Mouse (Mus musculus) heart, postnatal 0 days (tissue): ENCODE data around the gene Mrpl55. TPM values are rescaled to one million over a fixed set of nuclear protein-coding genes. Genes with fewer than 3 reads are reported as not detected.

Experiments used
- ATAC-seq: fragments of 200-750 bp; cut with Nextera tagmentation; 2 replicates; pipeline ENCODE4 v1.8.0; 2017; ENCODE audit warnings: low read depth, moderate number of reproducible peaks, moderate library complexity; ENCODE audit not compliant: insufficient read depth
- DNase-seq: peaks from one replicate; pipeline ENCODE4 v3.0.0-alpha.2; 2016; ENCODE audit warnings: low spot score
- H3K27ac ChIP-seq: fragments of 300-500 bp; sonication (generic); 2 replicates; pipeline ENCODE4 v1.5.1; 2014; ENCODE audit warnings: low read depth, mild to moderate bottlenecking
- H3K27me3 ChIP-seq: fragments of 300-500 bp; sonication (generic); 2 replicates; pipeline ENCODE4 v1.6.1; 2014; ENCODE audit warnings: low read length, mixed read lengths; ENCODE audit not compliant: control insufficient read depth, insufficient read depth
- H3K36me3 ChIP-seq: fragments of 300-500 bp; sonication (generic); replicated peaks from 2 replicates; pipeline ENCODE4 v1.6.1; 2014; ENCODE audit warnings: low read length, mixed read lengths; ENCODE audit not compliant: control insufficient read depth, insufficient read depth
- H3K4me1 ChIP-seq: fragments of 300-500 bp; sonication (generic); 2 replicates; pipeline ENCODE4 v1.6.1; 2014; ENCODE audit warnings: antibody characterized with exemption; ENCODE audit not compliant: control insufficient read depth, insufficient read depth
- H3K4me2 ChIP-seq: fragments of 300-500 bp; sonication (generic); 2 replicates; pipeline ENCODE4 v1.6.1; 2014; ENCODE audit warnings: low read depth, mild to moderate bottlenecking, low read length, moderate library complexity
- H3K4me3 ChIP-seq: fragments of 300-500 bp; sonication (generic); 2 replicates; pipeline ENCODE4 v1.5.1; 2014; ENCODE audit warnings: low read depth, low read length
- H3K9ac ChIP-seq: fragments of 300-500 bp; sonication (generic); replicated peaks from 2 replicates; pipeline ENCODE4 v1.6.1; 2014; ENCODE audit warnings: low read depth, low read length, mixed read lengths
- H3K9me3 ChIP-seq: fragments of 300-500 bp; sonication (generic); replicated peaks from 2 replicates; pipeline ENCODE4 v1.6.1; 2016; ENCODE audit warnings: low read length; ENCODE audit not compliant: control insufficient read depth
- CTCF ChIP-seq: IDR thresholded peaks from 2 replicates; pipeline ENCODE4 v1.5.1; 2016; ENCODE audit warnings: antibody characterized with exemption, control low read depth, low read depth
- EP300 ChIP-seq: IDR thresholded peaks from 2 replicates; pipeline ENCODE4 v1.6.1; 2016; ENCODE audit warnings: antibody characterized with exemption, low read depth
- WGBS: fragments of 180-500 bp; shearing (Covaris S2); extraction: QIAGEN DNeasy Blood & Tissue Kit; methylation state at CpG from one replicate; pipeline ENCODE4 v1.1.7; 2014; 5-methylcytosine and 5-hydroxymethylcytosine counted together
- polyA plus RNA-seq: library from polyadenylated mRNA; unstranded; fragments of >200 nt; fragmentation: Nextera tagmentation; extraction: Ambion mirVana; gene quantifications from 2 replicates; pipeline ENCODE4 v1.2.1, GENCODE M21; 2015
- total RNA-seq: library from RNA; depleted of rRNA; stranded (reverse); fragments of >200 nt; gene quantifications from 2 replicates; pipeline ENCODE4 v1.2.3, GENCODE M21; 2014; ENCODE audit warnings: low replicate concordance

The Mrpl55 gene
- total and polyA plus RNA-seq, 2 experiments from 2014 or later: 187 to 196 TPM

- Histone ChIP-seq H3K4me3 (no peak overlapping the region), H3K27me3 (no peaks in the 10 kb centered on the region), H3K27ac (no peak overlapping the region), H3K9ac (no peak overlapping the region), H3K9me3 (no peaks in the 10 kb centered on the region), H3K4me2 (no peak overlapping the region), H3K36me3 (no peaks in the 10 kb centered on the region), H3K4me1 (peaks cover 24% of the 10 kb centered on the region)
- ATAC-seq (no peak), DNase-seq (no peak)
- 16% methylated on average over 7 of the region's 7 CpGs for WGBS
- TF ChIP-seq CTCF (peak; percentile 70), EP300 (no peak)
Observed at GRCm38 (mm10) chr11:59230144-59230760, 28.0 kb downstream of the Mrpl55 start.

GRCm38 (mm10) chr11:59232797-59233196 lies 30.5 kb downstream of the Mrpl55 start:
- Histone ChIP-seq H3K4me3 (no peak overlapping the region), H3K4me1 (peaks cover 7% of the 10 kb centered on the region; the same call in 1 of the 2 replicates), H3K9me3 (no peaks in the 10 kb centered on the region), H3K9ac (no peak overlapping the region), H3K27ac (no peak overlapping the region), H3K4me2 (no peak overlapping the region), H3K36me3 (no peaks in the 10 kb centered on the region), H3K27me3 (no peaks in the 10 kb centered on the region)
- DNase-seq (no peak), ATAC-seq (no peak)
- 63% methylated on average over 2 of the region's 2 CpGs for WGBS
- TF ChIP-seq CTCF (peak; percentile 39), EP300 (no peak)

GRCm38 (mm10) chr11:59238525-59239427 lies 36.5 kb downstream of the Mrpl55 start:
- H3K4me3 ChIP-seq: no peak overlapping the region
- no peak overlapping the region for H3K4me2 ChIP-seq
- H3K4me1 ChIP-seq: no peaks in the 10 kb centered on the region
- DNase-seq: peak; percentile 84
- WGBS: 4% methylated on average over 14 of the region's 15 CpGs
- H3K27ac ChIP-seq: no peak overlapping the region
- H3K36me3 ChIP-seq: no peaks in the 10 kb centered on the region
- no peaks in the 10 kb centered on the region for H3K9me3 ChIP-seq
- no peak overlapping the region for H3K9ac ChIP-seq
- ATAC-seq: peak; percentile 91
- peaks cover 25% of the 10 kb centered on the region for H3K27me3 ChIP-seq
- no peak for TF ChIP-seq EP300
- TF ChIP-seq CTCF: peak; percentile 66

GRCm38 (mm10) chr11:59239428-59239785 lies 37.1 kb downstream of the Mrpl55 start:
- H3K4me2 ChIP-seq: no peak overlapping the region
- no peaks in the 10 kb centered on the region for H3K36me3 ChIP-seq
- H3K4me3 ChIP-seq: no peak overlapping the region
- H3K4me1 ChIP-seq: no peaks in the 10 kb centered on the region
- no peak overlapping the region for H3K9ac ChIP-seq
- 57% methylated on average over 4 of the region's 4 CpGs for WGBS
- ATAC-seq: no peak
- TF ChIP-seq CTCF: no peak
- no peak for TF ChIP-seq EP300
- peaks cover 25% of the 10 kb centered on the region for H3K27me3 ChIP-seq
- no peak for DNase-seq
- H3K27ac ChIP-seq: no peak overlapping the region
- H3K9me3 ChIP-seq: no peaks in the 10 kb centered on the region

- 77% methylated on average over 4 of the region's 4 CpGs for WGBS
- Histone ChIP-seq H3K9ac (no peak overlapping the region), H3K27ac (no peak overlapping the region), H3K4me3 (no peak overlapping the region), H3K4me2 (no peak overlapping the region), H3K27me3 (peaks cover 25% of the 10 kb centered on the region), H3K9me3 (no peaks in the 10 kb centered on the region), H3K4me1 (no peaks in the 10 kb centered on the region), H3K36me3 (no peaks in the 10 kb centered on the region)
- DNase-seq: no peak
- no peak for ATAC-seq
- no peak for TF ChIP-seq CTCF
- no peak for TF ChIP-seq EP300
Observed at GRCm38 (mm10) chr11:59239796-59240195, 37.5 kb downstream of the Mrpl55 start.
